Mouse (Mus musculus) urinary bladder, postnatal 4 days (tissue): Measurements from ENCODE around the gene Atp5s.

ENCODE experiments used
- DNase-seq, 2 experiments: peaks; one replicate each; pipeline ENCODE4 v3.0.0; 2021 to 2022; ENCODE audit warnings: low spot score in 2 of 2

Gene Atp5s

DNA sequence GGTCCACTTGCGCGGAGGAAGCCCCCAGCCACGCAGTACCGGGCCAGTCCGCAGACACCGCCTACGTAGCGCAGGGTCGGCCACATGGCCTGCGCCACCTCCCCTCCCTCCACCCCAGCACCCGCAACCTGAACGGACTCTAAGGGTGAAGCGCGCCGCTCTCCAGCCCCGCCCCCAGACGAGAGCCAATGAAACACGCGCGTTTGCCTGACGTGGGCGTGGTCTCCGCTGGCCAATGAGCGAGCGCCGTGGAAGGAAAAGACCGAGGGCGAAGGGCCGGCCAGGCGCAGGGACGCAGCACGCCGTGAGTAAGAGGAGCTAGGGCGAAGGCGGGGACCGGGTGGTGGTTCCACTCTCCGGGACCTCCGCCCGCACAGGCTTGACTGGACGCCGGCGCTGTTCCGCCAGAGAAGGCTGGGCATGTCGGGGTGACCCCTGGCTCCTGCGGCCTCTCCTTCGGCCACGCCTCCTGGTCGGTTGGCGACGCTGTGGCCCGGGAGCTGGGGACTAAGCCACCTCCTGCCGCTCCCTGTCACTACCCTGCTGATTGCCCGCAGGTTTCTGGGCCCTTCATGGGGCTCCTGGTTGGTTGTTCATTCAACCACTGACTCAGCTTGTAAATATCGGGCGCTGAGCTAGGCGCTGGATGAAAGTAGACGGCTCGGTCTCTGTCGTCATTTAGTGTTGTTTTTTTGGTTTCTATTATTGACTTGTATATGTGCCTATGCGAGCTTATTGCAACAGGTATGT lies at the start of gene Atp5s, which contains the start of gene L2hgdh:
Atp5s (plus strand) TSS at position 240 of the 750 bp plus-strand sequence.
L2hgdh (minus strand) TSS at position 163 of the 750 bp plus-strand sequence.
- DNase-seq, result peak; percentile 94 to 96

DNA sequence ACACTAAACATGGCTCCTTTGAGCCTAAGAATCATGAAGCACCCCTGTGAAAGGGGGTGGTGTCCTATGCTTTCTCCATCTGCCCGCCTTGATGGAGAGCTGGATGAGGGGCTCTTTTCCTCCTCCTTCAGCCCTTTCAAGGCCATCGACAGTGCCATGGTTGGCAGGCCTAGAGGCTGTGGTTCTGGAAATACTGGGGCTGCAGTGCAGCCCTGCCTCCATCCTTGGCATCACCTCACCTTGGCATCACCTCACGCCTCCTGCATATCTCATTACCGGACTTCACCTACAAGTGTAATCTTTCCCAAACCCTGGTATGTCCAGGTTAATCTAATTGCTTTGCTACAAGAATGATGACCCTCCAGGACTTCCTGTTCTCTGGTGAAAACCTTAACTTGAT lies 48.6 kb upstream of the Atp5s start:
- no peak for DNase-seq

DNA sequence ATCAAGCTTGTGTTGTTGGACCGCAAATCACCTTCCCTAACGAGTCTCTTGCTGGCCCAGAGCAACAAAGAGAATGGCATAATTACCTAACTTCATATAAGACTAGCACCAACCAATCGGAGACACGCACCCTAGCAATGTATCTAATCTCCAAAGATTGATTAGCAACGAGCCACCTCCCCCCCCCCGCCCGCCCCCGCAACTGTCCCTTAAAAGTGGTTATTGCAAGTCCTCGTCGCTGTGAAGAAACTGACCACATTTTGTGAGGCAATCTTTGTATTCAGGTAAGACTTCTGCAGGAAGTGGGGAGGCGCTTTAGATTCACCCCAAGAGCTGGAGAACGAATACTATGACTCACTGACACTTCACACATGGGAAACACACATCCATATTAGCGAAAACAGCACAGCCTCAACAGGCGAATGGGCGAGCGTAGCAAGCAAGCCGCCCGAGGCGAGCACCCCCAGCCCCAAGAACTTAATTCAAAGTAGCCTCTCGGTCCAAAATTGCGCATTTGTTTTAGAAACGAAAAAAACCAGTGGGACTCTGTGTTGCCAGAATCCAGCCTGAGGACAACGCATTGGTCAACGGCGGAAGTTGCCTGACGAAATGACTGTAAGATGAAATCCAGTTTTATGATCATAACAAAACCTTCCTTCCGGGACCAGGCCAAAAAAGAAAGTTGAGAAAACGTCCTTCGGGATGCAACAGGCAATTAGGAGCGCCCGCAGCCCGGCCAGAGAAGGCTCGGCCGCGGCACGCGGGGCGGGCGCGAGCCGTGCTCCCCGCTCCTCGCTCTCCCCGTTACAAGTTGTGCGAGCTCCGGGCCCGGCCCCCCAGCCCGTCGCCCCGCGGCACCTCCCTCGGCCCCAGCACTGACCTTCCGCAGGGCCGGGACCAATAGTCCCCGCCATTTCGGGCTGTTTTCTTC lies 43.9 kb upstream of the Atp5s start:
- peak in 1 of 2 experiments; percentile 41 for DNase-seq

DNA sequence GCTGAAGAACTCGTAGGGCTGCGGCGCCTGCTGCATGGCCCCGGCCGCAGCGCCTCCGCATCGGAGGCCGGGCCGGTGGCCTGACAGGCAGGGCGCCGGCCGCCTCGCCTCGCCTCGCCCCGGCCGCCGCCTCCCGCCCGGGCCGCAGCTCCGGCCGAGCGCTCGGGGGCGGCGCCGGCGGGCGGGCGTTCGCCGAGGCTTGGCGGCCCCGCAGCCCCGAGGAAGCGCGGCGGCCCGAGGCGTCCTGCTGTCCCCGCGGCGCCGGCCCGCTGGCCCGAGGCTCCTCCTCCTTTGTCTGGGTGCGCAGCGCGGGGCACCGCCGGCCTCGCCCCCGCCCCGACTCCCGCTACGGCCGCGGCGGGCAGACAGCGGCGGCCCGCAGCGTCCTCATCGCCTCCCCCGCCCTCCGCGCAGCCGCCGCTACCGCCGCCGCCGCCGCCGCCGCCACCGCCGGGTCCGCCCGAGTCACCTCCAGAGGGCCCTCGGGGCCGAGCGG lies 43.1 kb upstream of the Atp5s start, which contains the start of gene Sos2:
Sos2 (minus strand) TSS at position 287 of the 496 bp plus-strand sequence.
- DNase-seq, result peak in 1 of 2 experiments; percentile 59

DNA sequence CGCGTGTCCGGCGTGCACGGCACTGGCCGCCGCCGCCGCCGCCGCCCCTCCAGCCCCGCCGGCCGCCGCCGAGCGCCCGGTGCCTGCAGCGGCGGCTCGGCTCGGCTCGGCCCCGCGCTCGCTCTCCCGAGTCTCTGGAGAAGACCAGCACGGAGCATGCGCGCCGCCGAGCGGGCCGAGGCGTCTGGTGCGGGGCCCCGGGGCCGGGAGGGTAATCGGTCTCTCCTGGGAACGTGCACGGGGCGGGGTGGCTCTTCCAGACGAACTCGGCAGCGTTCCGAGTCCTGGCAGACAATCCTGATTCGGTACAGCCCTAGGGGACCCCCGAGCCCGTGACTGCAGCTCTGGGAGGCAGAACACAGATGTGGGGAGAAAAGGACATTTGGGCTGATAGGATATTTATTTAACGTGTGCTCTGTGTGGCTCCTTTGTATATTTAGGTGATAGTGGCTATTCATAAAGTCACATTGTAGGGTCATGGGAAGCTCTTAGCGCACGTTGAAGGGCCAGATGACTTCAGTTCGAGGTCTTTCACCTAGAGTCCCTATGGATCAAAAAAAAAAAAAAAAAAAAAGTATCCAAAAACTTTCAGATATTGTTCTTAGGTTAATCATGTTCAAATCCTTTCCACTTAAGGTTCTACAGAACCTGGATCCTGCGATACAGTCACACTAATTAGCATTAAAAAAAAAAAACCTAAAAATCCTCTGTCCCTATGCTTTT lies 42.5 kb upstream of the Atp5s start:
- DNase-seq, result peak; percentile 77 to 84

DNA sequence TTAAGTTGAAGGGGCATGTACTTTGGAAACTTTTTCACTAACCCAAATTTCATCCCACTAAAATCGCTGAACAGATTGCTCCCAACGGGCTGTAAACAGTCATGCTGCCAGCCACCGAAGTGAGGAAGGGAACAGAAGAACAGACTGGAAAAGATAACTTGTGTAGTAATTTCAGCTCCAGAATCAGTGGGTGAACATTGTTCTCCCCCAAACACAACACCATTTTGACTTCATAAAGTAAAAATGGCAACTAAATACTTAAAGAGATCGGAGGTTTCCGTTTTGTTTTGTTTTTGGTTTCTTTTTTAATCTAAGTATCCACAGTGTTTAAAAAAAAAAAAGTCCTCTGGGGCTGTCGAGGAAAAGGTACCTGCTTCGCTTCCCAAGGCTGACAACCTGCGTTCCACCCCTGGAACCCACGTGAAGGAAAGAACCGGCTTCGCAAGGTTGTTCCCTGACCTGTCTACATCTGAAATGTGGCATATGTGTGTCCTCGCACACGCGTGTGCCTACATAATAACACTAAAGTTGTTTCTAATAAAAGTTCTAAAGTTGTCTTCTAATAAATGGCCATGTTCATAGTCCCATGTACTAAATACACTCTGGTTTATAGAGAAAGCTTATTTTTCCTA lies 41.8 kb upstream of the Atp5s start:
- DNase-seq, result no peak

DNA sequence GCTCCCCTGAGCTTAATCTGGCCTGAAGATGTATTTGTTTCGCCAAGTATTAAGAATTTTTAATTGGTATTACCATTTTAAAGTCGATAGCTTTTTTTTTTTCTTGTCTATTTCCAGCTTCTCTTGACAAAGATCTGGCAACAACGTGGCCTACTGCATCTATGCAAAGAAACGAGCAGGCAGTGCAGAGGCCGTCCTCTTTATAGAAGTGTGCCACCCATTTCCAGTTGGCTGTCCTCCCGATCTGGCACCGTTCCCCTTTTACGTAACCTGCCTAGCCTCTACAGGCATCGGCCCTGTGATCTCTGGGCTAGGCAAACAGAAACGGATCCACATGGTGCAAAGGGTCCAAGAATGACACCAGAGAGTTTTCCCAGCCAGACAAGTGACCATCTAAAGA lies 41.2 kb upstream of the Atp5s start:
- DNase-seq, result peak; percentile 48 to 76

DNA sequence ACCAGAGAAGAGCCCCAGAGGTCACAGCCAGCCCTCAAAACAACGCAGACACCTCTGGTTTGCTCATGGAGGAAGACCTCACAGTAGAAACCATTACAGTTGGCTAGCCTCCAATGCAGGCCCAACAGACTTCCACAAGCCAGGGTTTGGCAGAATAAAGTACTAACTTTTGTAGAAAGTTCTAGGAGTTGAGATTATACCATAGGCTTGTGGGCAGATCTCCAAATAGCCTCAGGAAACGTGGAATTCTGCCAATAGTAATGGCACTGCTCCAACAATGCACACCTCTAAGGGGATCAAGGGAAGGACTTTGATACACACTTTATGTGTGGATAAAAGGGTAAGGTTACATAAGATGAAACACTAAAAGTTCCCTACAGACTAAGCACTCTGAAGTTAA lies 36.4 kb upstream of the Atp5s start:
- DNase-seq, result no peak

DNA sequence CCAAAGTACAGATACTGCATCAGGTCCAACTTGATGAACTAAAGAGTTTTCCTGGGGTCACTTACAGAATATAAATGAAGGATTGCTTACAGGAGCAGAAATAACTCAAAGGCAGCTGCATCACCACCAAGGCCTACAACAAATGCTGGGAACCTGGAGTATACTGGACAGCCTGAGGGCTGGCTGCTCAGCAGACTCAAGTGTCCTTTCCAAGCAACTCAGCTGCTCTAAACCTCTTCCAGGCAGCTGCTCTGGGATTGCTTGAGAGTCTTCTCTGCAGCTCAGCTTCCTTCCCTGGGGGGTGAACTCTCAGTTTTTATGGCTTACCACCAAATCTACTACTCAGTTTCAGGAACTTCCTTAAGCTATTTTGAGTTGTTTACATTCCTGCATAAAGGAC lies 35.7 kb upstream of the Atp5s start:
- no peak for DNase-seq

DNA sequence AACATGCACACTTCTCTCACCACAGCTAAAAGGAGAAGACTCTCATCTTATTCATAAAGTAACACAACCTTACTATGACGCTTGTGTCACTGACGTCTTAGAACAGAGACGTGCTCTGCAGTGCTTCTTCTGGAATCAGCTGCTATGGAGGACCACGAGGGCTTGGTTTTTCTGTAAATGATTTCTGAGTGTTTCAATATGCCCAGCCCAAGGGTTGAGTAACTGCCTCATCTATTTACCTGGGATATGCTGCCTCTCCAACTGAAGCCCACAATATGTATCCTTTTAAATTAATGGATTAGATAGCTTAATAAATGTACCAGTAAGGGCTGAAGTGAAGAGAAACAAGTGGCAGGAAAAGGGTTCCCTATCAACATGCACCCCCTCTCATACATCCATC lies 34.0 kb upstream of the Atp5s start:
- DNase-seq, result no peak

DNA sequence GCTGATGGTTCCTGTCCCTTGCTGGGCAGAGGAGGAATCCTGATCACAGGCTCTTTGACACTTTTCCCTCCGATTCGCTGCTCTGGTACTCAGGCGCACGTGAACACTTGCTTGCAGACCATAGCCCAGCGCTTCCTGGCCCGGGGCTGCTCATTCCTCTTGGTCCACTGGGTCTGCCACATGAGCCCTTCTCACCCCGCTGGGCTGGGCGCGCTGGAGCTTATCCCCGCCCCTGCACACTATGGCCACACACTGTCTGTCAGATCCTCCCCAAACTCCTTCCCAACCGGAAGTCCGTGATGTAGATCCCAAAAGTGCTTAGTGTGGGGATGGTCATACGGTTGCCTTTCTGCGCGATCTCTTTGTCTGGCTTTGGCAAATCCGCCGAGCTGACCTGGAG lies 31.3 kb upstream of the Atp5s start:
- no peak for DNase-seq

DNA sequence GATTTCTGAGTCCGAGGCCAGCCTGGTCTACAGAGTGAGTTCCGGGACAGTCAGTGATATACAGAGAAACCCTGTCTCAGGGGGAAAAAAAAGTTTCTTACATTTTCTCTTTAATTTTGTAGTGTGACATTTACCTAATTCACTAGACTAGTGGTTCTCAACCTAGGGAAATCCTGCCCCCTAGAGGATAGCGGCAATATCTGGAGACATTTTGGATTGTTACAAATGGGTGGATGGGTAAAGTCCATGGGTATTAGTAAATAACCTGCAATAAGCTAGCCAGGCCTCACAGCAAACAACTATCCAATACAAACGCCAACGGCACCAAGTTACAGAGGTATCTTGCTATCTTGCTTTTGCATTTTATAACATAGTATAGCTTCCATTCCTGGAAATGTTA lies 28.0 kb upstream of the Atp5s start:
- DNase-seq, result no peak

DNA sequence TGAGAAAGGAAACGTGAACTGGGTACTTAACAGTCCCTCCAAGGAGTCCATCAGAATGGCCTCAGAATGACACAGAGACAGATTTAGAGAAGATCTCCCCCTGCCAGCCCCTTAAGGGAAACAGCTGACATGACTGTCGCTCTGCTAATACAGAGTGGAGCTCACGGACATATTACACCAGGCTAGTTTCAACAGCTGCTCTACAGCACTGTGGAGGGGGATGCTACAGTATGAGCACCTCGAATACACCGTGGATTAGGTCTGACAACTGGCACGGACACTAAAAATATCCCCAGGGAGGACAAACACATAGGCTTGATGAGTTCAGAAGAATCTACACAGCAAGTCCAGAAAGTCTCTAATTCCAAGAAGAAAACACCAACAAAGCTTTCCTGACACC lies 26.4 kb upstream of the Atp5s start:
- no peak for DNase-seq

DNA sequence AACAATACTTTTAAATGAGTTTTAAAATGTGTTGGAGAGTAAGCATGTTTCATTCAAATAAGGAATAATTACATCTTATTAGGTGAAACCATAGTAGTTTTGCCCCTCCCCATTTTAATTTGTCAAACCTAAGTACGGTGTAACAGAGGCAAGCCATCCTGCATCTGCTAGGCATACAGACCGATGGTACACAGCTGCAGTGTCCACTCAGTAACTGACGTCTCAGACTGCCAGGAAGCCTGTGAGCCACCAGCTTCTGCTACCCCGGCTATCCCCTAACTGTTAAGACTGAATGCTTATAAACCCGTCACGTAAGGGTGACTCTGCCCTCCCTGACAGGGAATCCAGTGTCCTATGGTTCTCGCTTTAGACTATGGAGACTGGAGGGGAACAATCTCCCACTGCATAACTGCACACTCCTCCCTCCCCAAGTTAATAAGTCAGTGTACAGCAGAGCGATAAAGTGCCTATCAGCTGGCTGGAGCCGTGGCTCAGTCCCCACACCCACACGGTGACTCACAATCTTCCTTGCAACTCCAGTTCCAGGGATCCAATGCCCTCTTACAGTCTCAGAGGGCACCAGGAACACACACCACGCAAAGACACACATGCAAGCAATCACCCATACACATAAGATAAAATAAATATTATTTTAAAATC lies 19.8 kb upstream of the Atp5s start:
- DNase-seq, result no peak

DNA sequence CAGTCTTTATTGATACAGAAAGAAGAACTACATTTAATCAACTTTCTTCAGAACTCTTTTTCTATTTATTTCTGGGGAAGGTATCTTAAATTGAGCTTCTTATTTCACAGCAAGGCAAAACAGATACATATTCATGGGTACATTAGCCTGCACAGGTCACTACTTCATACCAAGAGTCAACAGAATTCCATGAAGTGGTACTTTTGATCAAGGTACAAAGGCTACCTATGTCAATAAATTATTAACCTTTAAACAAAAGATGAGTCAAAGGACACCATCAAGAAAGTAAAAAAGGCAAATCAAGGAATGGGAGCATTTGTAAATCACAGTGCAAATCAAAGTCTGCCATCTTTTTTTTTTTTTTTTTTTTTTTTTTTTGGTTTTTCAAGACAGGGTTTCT lies 11.1 kb upstream of the Atp5s start:
- DNase-seq, result no peak

DNA sequence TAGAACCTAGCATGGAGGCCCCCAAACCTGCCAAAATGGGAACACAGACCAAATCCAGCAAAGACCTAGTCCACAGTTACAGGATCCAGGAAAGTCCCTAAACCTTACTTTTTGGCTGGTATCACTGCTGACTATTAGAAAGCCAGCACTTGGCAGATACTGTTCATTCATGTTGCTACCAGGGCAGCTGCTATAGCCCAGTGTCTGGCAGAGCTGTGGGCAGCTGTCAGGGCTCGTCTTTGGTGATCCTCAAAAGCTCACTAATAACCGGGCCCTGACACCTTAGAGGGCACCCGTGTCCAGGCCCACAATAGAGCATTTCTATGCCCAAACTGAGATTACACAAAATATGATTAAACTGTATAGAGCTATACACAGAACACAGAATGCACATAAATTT lies 1.9 kb upstream of the Atp5s start:
- no peak for DNase-seq

DNA sequence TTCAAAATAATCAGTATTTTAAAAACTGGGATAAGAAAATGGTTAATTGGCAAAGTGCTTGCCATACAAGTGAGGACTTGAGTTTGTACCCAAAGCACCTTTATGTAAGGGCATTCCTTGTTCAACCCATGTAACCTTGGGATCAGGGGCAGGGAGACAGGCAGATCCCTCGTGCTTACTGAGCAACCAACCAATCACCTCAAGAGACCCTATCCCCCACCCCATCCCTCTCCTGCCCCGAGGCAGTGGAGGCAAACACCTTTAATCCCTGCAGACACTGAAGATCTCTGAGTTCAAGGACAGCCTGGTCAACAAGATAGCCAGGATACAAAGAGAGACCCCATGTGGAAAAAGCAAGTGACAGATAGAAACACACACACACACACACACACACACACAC lies 1.4 kb upstream of the Atp5s start:
- DNase-seq, result no peak

DNA sequence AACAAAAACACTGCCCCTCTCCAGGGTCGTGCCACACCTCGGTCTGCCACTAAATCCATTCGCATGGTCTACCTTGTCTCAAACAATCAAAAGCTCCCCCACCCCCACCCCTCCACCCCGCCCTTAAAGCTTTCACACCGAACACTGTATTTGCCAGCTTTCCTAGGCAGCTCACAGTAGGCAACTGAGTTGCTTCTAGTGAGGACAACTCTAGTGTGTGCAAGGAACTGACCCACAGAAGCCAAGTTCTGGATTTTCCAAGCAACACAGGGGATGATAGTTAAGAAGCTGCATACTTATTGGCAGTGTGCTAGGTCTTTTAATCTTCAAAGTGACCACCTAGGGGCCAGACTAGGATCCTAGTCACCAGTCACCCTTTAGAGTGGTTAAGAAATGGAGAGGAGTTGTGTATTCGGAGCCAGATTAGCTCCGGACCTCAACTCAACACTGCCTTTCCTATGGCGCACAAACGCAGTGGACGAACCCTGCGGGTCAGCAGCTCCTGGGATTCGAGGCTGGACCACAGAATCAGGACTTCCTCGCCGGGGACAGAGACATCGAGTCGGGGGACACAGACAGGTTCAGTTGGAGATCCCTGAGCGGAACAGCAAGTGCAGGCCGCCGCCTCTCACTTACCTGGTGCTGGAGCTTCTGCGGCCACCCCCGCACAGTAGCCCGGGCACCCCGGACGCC lies 586 bp upstream of the Atp5s start:
- no peak for DNase-seq

DNA sequence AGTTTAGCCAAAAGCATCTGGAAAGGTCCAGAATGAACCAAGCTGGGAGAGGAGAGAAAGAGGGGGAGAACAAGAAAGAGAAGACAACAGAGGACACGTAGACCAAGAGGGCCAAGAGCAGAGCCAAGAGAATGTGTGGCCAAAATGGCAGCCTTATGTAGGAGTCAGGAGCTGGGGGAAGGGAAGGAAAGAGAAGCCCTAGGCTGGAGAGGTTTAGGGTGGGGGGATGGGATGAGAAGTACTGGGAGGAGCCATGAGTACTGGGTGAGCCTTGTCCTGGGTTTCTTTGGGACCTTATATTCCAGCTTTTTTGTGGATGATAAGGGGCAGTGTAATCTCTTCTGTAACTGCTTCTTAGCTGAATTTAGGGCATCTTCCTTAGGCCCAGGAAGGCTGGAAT lies 4.5 kb downstream of the Atp5s start:
- DNase-seq, result no peak

DNA sequence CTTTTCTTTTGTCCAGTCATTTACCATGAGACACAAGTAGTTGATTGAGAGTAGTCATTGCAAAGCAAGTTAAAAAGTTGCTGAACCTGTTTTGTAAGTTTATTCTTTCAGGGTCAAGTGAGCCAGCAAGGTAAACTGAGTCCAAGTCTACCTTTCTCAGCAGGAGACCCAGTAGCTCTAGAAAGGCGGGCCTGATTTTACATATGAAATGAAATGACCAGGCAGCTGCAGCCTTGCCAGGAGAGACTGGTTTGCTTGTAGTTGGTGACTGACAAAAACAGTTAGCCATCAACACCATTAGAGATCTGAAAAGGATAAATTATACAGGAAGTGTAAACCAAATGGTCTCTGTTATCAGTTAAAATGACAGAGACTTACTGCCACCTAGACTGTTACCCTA lies 5.6 kb downstream of the Atp5s start:
- DNase-seq, result no peak
